7 mouse cellular contexts compared by ENCODE assay signal in genomic region chr5:27677247-27677666, GRCm38 (mm10).
DNase-seq lines count a peak whose midpoint lies in the region; TF ChIP-seq lines count a peak whose summit lies in the region.

No protein-coding gene starts in this region.

- TF ChIP-seq CTCF in C2C12 (IDR thresholded peaks at IDR 0.05; ENCODE audit: control insufficient read depth, insufficient read depth, insufficient read length): peak; percentile 30

- peak; percentile 70 for DNase-seq in MN1 (ENCODE audit: low spot score)
- DNase-seq in cerebellum, adult 9-11 months: peak; percentile 47
- DNase-seq in heart, postnatal 14 days: peak; percentile 24
- DNase-seq in layer of hippocampus, adult 9-11 months: peak; percentile 73
- DNase-seq in lung, postnatal 36 days: peak; percentile 18
- peak; percentile 49 for DNase-seq in testis, postnatal 10 days (ENCODE audit: low spot score)

- no peak overlapping the region for H3K4me3 ChIP-seq in C2C12 (ENCODE audit: insufficient read depth, poor library complexity, severe bottlenecking)

- no peaks in the 10 kb centered on the region for H3K79me3 ChIP-seq in C2C12 (ENCODE audit: low read depth)

- no peaks in the 10 kb centered on the region for H3K79me2 ChIP-seq in C2C12 (ENCODE audit: control insufficient read depth, insufficient read depth)

- H3K36me3 ChIP-seq in C2C12 (ENCODE audit: control insufficient read depth, insufficient read depth): no peaks in the 10 kb centered on the region

- intact Hi-C loops in heart, postnatal 14 days (cut with DNase I): loop anchor here (5.0 kb wide), 1 partner anchor 415 kb away; no protein-coding TSS in a partner anchor

- H3ac ChIP-seq in C2C12 (ENCODE audit: control insufficient read depth, insufficient read length, low read depth): no peak overlapping the region

- no peaks in the 10 kb centered on the region for H3K27me3 ChIP-seq in C2C12 (ENCODE audit: control insufficient read depth, insufficient read depth, insufficient read length)

TF ChIP-seq in C2C12, 6 proteins besides CTCF, POLR2A, EP300 and RAD21:
- TF ChIP-seq MYOD1 (IDR thresholded peaks at IDR 0.05; ENCODE audit: control insufficient read depth, insufficient read length, low read depth) (peak; percentile 66), MAX (IDR thresholded peaks at IDR 0.05) (peak; percentile 70), CEBPB (IDR thresholded peaks at IDR 0.05; ENCODE audit: low read depth) (no peak), USF1 (IDR thresholded peaks at IDR 0.05; ENCODE audit: low read depth) (no peak), FOSL1 (IDR thresholded peaks at IDR 0.05; ENCODE audit: insufficient read depth, low read length, poor library complexity, severe bottlenecking) (no peak), MYOG (IDR thresholded peaks at IDR 0.05; ENCODE audit: control insufficient read depth, extremely low read depth, insufficient read length) (no peak)

Comparison
In these comparisons a context has a peak if more than half of its experiments do, and no peak if none do; other contexts are left out.
1. DNase-seq: peak in every context shown above with its lines; median percentile 73 in layer of hippocampus, adult 9-11 months; 70 in MN1; 49 in testis, postnatal 10 days; 47 in cerebellum, adult 9-11 months; 24 in heart, postnatal 14 days; 18 in lung, postnatal 36 days.